Mouse (Mus musculus): ENCODE measurements around the gene Mllt10. TPM values are rescaled to one million over a fixed set of nuclear protein-coding genes. Genes with fewer than 3 reads are reported as not detected.
"Not testable (repeated sequence)": the region's sequence is repeated elsewhere in the genome, so short reads cannot be mapped to it uniquely, and the experiment has no call there.

Mllt10 gene
- polyA plus RNA-seq, 1 experiment from 2014 or later = 40.8 TPM

DNA sequence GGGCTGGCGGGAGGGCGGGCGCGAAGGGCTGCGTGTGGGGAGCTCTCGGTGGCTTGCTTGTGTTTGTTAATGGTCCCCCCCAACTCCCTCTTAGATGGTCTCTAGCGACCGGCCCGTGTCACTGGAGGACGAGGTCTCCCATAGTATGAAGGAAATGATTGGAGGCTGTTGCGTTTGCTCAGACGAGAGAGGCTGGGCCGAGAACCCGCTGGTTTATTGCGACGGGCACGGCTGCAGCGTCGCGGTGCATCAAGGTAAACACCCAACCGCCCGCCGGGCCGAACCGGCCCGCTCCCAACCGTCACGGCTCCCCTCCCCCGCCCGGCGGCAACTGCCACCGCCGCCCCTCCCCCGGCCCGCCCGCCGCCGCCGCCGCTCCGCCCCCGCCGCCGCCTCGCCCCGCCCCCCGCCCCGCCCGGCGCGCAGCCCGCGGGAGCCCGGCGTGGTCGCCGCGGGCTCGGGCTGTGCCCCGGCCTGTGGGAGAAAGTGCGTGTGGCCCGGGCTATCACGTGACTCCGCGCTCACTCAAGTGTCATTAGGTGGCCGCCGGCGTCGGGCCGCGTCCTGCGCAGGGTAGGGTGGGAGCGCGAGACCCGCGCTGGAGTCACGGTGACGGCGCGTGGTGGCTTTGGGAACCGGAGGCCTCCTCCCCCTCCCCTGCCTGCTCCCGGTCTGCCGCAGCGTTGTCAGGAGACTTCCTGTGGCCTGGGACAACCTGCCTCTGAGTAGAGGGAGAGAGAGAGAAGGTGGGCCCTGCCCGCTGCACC, 10.1 kb downstream of the Mllt10 start:
- peaks cover 4% of the 10 kb centered on the region for H3K36me3 ChIP-seq (replicated peaks; ENCODE audit: control insufficient read depth, insufficient read depth, low read depth, low read length)
- peak; percentile 78 for DNase-seq (ENCODE audit: low spot score)
- no peaks in the 10 kb centered on the region for H3K27me3 ChIP-seq (ENCODE audit: control insufficient read depth, insufficient read depth, low read length)
- H3K9ac ChIP-seq (replicated peaks; ENCODE audit: low read length) = peak overlapping the region; percentile 99
- H3K27ac ChIP-seq (replicated peaks; ENCODE audit: low read depth, low read length) = peak overlapping the region; percentile 100
- WGBS = under 1% methylated on average over 50 of the region's 85 CpGs
- H3K9me3 ChIP-seq (replicated peaks; ENCODE audit: control insufficient read depth, low read length) = no peaks in the 10 kb centered on the region
- peak overlapping the region; percentile 82 for H3K4me2 ChIP-seq (ENCODE audit: low read depth, low read length)
- peak overlapping the region; percentile 94 for H3K4me3 ChIP-seq (ENCODE audit: low read depth, low read length)
- peak; percentile 63 for ATAC-seq (replicated peaks; ENCODE audit: insufficient number of reproducible peaks, low FRiP score, low TSS enrichment, low read depth)
- no peaks in the 10 kb centered on the region; the same call in 1 of the 2 replicates for H3K4me1 ChIP-seq (ENCODE audit: control insufficient read depth, insufficient read depth, low read length)

DNA sequence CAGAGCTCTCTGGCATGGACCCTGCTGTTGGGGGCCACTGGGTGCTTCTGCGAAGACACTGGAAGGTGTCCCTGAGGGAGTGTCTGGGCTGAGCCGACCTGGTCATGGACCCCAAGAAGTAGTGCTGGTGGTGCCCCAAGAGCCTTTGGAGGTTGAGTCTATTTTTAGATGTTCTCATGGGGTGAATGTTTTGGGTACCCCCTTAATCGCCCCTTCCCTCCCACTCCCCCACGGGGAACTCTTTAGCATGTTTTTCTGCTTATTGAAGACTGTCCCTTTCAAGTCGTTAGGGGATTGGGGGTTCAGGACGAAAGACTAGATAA, 10.6 kb downstream of the Mllt10 start:
- H3K9ac ChIP-seq (replicated peaks; ENCODE audit: low read length) = peak overlapping the region; percentile 99
- H3K4me2 ChIP-seq (ENCODE audit: low read depth, low read length) = peak overlapping the region; percentile 82
- DNase-seq (ENCODE audit: low spot score) = no peak
- no peaks in the 10 kb centered on the region; the same call in 1 of the 2 replicates for H3K4me1 ChIP-seq (ENCODE audit: control insufficient read depth, insufficient read depth, low read length)
- H3K36me3 ChIP-seq (replicated peaks; ENCODE audit: control insufficient read depth, insufficient read depth, low read depth, low read length) = peaks cover 4% of the 10 kb centered on the region
- peak overlapping the region; percentile 94 for H3K4me3 ChIP-seq (ENCODE audit: low read depth, low read length)
- WGBS = 4% methylated on average over 6 of the region's 6 CpGs
- peak overlapping the region; percentile 100 for H3K27ac ChIP-seq (replicated peaks; ENCODE audit: low read depth, low read length)
- no peaks in the 10 kb centered on the region for H3K27me3 ChIP-seq (ENCODE audit: control insufficient read depth, insufficient read depth, low read length)
- peak; percentile 56 for ATAC-seq (replicated peaks; ENCODE audit: insufficient number of reproducible peaks, low FRiP score, low TSS enrichment, low read depth)
- H3K9me3 ChIP-seq (replicated peaks; ENCODE audit: control insufficient read depth, low read length) = no peaks in the 10 kb centered on the region

DNA sequence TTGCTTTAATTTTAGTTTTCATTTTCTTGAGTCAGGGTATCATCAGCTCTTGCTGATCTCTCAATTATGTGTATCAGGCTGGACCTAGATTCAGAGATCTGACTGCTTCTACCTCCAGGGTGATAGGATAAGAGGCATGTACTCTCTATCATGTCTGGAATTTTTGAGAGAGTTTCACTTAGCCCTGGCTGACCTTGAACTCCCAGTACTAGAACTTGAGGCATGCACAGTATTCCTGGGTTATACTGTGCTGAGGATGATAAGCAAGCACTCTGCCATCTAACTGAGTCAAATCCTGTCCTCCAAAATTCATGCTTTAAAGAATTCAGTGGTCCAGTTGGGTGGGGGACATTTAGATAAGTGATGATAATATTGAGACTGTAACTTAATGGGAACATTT, 11.4 kb downstream of the Mllt10 start:
- Histone ChIP-seq H3K27ac (replicated peaks; ENCODE audit: low read depth, low read length) (no peak overlapping the region), H3K36me3 (replicated peaks; ENCODE audit: control insufficient read depth, insufficient read depth, low read depth, low read length) (peaks cover 4% of the 10 kb centered on the region), H3K27me3 (ENCODE audit: control insufficient read depth, insufficient read depth, low read length) (no peaks in the 10 kb centered on the region), H3K4me1 (ENCODE audit: control insufficient read depth, insufficient read depth, low read length) (no peaks in the 10 kb centered on the region; the same call in 1 of the 2 replicates), H3K9me3 (replicated peaks; ENCODE audit: control insufficient read depth, low read length) (no peaks in the 10 kb centered on the region), H3K4me2 (ENCODE audit: low read depth, low read length) (no peak overlapping the region), H3K9ac (replicated peaks; ENCODE audit: low read length) (no peak overlapping the region), H3K4me3 (ENCODE audit: low read depth, low read length) (peak overlapping the region; percentile 94; the same call in 1 of the 2 replicates)
- no peak for DNase-seq (ENCODE audit: low spot score)
- ATAC-seq (replicated peaks; ENCODE audit: insufficient number of reproducible peaks, low FRiP score, low TSS enrichment, low read depth) = no peak

DNA sequence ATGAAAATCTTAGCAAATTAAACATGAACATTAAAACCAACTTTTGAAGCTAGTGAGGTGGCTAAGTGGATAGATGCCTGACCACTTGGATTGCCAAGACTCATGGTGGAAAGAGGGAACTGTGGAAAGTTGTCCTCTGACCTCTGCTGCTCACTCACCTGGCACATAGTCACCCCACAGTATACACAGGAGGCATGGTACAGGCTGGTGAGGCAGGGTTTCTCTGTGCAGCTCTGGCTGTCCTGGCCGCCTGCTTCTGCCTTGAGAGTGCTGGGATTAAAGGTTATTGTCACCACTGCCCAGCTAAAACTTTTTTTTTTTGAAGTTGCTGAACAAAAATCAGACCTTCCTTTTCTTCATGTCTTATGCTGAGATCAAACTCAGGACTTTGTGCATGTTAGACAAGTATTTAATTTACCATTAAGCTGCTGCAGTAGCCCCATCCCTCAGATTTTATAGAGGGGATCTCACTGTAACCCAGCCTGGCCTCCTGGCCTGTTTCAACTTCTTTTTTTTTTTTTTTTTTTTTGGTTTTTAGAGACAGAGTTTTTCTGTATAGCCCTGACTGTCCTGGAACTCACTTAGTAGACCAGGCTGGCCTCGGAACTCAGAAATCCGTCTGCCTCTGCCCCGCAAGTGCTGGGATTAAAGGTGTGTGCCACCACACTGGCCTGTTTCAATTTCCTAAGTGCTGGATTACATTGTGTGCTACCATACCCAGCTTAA, 13.2 kb downstream of the Mllt10 start:
- DNase-seq (ENCODE audit: low spot score) (no peak), ATAC-seq (replicated peaks; ENCODE audit: insufficient number of reproducible peaks, low FRiP score, low TSS enrichment, low read depth) (no peak)
- Histone ChIP-seq H3K9ac (replicated peaks; ENCODE audit: low read length) (no peak overlapping the region), H3K4me2 (ENCODE audit: low read depth, low read length) (no peak overlapping the region), H3K27me3 (ENCODE audit: control insufficient read depth, insufficient read depth, low read length) (no peaks in the 10 kb centered on the region), H3K4me1 (ENCODE audit: control insufficient read depth, insufficient read depth, low read length) (no peaks in the 10 kb centered on the region; the same call in 1 of the 2 replicates), H3K36me3 (replicated peaks; ENCODE audit: control insufficient read depth, insufficient read depth, low read depth, low read length) (peaks cover 4% of the 10 kb centered on the region), H3K4me3 (ENCODE audit: low read depth, low read length) (no peak overlapping the region), H3K27ac (replicated peaks; ENCODE audit: low read depth, low read length) (no peak overlapping the region), H3K9me3 (replicated peaks; ENCODE audit: control insufficient read depth, low read length) (no peaks in the 10 kb centered on the region)
- WGBS = 89% methylated on average over 4 of the region's 4 CpGs

DNA sequence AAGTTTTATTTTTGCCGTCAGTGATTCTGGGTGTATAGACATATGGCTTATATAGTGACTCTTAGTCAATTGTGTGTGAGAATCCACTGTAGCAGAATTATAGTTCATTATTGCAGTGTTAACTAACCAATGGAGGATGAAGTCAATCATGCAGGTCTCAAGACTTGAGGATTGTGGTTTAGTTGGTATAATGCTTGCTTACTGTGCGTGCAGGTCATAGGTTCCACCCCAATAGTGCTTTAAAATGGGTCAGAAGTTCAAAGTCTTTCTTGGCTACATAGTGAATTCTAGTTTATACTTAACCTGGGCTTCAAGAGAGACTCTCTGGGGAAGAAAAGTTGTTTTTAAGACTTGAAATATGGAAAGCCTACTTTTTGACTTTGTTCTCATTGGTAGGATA, 16.9 kb downstream of the Mllt10 start:
- ATAC-seq (replicated peaks; ENCODE audit: insufficient number of reproducible peaks, low FRiP score, low TSS enrichment, low read depth) (no peak), DNase-seq (ENCODE audit: low spot score) (no peak)
- H3K9ac ChIP-seq (replicated peaks; ENCODE audit: low read length) = no peak overlapping the region
- no peak overlapping the region for H3K4me2 ChIP-seq (ENCODE audit: low read depth, low read length)
- H3K4me1 ChIP-seq (ENCODE audit: control insufficient read depth, insufficient read depth, low read length) = no peaks in the 10 kb centered on the region
- H3K27me3 ChIP-seq (ENCODE audit: control insufficient read depth, insufficient read depth, low read length) = no peaks in the 10 kb centered on the region
- H3K27ac ChIP-seq (replicated peaks; ENCODE audit: low read depth, low read length) = no peak overlapping the region
- peaks cover 4% of the 10 kb centered on the region for H3K36me3 ChIP-seq (replicated peaks; ENCODE audit: control insufficient read depth, insufficient read depth, low read depth, low read length)
- 91% methylated on average over 2 of the region's 2 CpGs for WGBS
- no peaks in the 10 kb centered on the region for H3K9me3 ChIP-seq (replicated peaks; ENCODE audit: control insufficient read depth, low read length)
- H3K4me3 ChIP-seq (ENCODE audit: low read depth, low read length) = no peak overlapping the region

DNA sequence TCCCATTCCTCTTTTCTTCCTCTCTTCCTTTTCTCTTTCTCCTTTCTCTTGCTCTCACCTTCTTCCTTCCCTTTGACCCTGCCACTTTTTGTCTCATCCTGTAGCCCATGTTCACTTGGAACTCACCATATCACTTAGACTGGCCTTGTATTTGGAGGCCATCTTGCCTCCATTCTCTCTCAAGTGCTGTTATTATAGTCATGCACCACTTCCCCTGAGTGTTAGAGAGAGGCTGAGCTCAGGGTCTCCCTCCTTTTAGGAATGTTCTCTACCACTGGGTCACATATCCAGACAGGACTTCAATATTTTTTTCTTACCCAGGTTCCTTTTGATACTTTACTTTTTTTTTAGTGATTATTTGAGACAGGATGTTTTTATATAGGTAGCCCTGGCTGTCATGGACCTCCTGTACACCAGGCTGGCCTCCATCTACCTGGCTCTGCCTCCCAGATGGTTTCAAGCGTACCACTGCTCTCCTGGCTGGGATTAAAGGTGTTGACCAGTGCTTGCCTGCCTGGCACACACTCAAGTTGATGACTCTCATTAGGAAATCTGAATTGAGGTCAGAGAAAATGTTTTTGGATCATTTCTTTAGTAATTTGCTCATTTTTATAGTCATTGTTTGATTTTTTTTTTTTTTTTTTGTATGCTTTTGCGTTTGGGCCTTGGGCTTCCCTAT, 25.3 kb downstream of the Mllt10 start:
- DNase-seq (ENCODE audit: low spot score) = no peak
- WGBS = 84% methylated on average over 2 of the region's 2 CpGs
- Histone ChIP-seq H3K4me1 (ENCODE audit: control insufficient read depth, insufficient read depth, low read length) (no peaks in the 10 kb centered on the region), H3K4me3 (ENCODE audit: low read depth, low read length) (no peak overlapping the region), H3K4me2 (ENCODE audit: low read depth, low read length) (no peak overlapping the region), H3K36me3 (replicated peaks; ENCODE audit: control insufficient read depth, insufficient read depth, low read depth, low read length) (peaks cover 5% of the 10 kb centered on the region), H3K27ac (replicated peaks; ENCODE audit: low read depth, low read length) (no peak overlapping the region), H3K27me3 (ENCODE audit: control insufficient read depth, insufficient read depth, low read length) (no peaks in the 10 kb centered on the region), H3K9me3 (replicated peaks; ENCODE audit: control insufficient read depth, low read length) (no peaks in the 10 kb centered on the region), H3K9ac (replicated peaks; ENCODE audit: low read length) (no peak overlapping the region)
- ATAC-seq (replicated peaks; ENCODE audit: insufficient number of reproducible peaks, low FRiP score, low TSS enrichment, low read depth) = no peak

DNA sequence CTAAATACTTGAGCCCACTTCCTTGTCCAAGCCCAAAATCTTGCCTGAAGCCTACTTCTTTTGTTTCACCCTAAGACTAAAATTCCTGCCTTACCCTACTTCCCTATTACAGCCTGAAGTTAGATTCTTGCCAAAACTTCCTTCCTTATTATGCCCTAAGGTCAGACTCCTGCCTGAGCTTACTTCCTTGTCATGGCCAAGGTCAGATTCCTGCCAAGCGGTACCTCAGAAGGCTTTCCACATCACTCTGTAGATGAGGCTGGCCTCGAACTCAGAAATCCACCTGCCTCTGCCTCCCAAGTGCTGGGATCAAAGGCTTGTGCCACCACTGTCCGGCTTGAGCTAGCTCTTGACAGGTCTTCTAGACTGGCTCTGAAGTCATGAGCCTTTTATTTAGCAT, 32.7 kb downstream of the Mllt10 start:
- H3K27ac ChIP-seq (replicated peaks; ENCODE audit: low read depth, low read length); H3K4me1 ChIP-seq (ENCODE audit: control insufficient read depth, insufficient read depth, low read length); H3K4me3 ChIP-seq (ENCODE audit: low read depth, low read length); H3K36me3 ChIP-seq (replicated peaks; ENCODE audit: control insufficient read depth, insufficient read depth, low read depth, low read length); DNase-seq (ENCODE audit: low spot score); H3K9ac ChIP-seq (replicated peaks; ENCODE audit: low read length); H3K27me3 ChIP-seq (ENCODE audit: control insufficient read depth, insufficient read depth, low read length); H3K4me2 ChIP-seq (ENCODE audit: low read depth, low read length); H3K9me3 ChIP-seq (replicated peaks; ENCODE audit: control insufficient read depth, low read length); ATAC-seq (replicated peaks; ENCODE audit: insufficient number of reproducible peaks, low FRiP score, low TSS enrichment, low read depth): not testable (repeated sequence)
- WGBS = 94% methylated on average over 3 of the region's 3 CpGs

DNA sequence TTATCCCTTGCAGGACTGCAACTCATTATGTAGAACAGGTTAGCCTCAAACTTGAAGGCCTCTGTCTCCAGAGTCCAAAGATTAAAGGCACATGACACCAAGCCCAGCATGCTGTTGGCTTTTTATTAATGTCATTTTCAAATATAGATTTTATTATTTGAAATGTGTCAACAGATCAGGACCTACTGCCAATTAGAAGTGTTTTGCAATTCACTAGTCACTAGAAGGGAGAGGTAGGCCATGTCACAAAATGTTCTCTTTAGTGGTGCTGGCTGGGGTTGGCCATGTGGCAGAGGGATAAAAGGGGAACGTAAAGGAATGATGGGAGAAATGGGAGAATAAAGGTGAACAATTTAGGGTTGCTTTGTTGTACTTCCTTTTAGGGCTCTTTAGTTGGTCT, 38.8 kb downstream of the Mllt10 start:
- Histone ChIP-seq H3K4me3 (ENCODE audit: low read depth, low read length) (no peak overlapping the region), H3K27ac (replicated peaks; ENCODE audit: low read depth, low read length) (no peak overlapping the region), H3K9ac (replicated peaks; ENCODE audit: low read length) (no peak overlapping the region), H3K9me3 (replicated peaks; ENCODE audit: control insufficient read depth, low read length) (no peaks in the 10 kb centered on the region), H3K36me3 (replicated peaks; ENCODE audit: control insufficient read depth, insufficient read depth, low read depth, low read length) (no peaks in the 10 kb centered on the region), H3K4me2 (ENCODE audit: low read depth, low read length) (no peak overlapping the region), H3K27me3 (ENCODE audit: control insufficient read depth, insufficient read depth, low read length) (no peaks in the 10 kb centered on the region), H3K4me1 (ENCODE audit: control insufficient read depth, insufficient read depth, low read length) (no peaks in the 10 kb centered on the region)
- no peak for DNase-seq (ENCODE audit: low spot score)
- ATAC-seq (replicated peaks; ENCODE audit: insufficient number of reproducible peaks, low FRiP score, low TSS enrichment, low read depth) = no peak
- WGBS = 95% methylated on average over 1 of the region's 1 CpGs
